Mouse (Mus musculus) limb, embryonic 11.5 days (tissue): ENCODE data around the gene Crls1. TPM values are rescaled to one million over a fixed set of nuclear protein-coding genes. Genes with fewer than 3 reads are reported as not detected.

ENCODE experiments used
- ATAC-seq: fragments of 200-750 bp; cut with Nextera tagmentation; 2 replicates; pipeline ENCODE4 v1.8.0; 2017; ENCODE audit warnings: low read depth; ENCODE audit not compliant: insufficient number of reproducible peaks, low FRiP score, low TSS enrichment
- DNase-seq: peaks from one replicate; pipeline ENCODE4 v3.0.0-alpha.2; 2015; ENCODE audit warnings: low spot score
- H3K27ac ChIP-seq: fragments of 300-500 bp; sonication (generic); replicated peaks from 2 replicates; pipeline ENCODE4 v1.5.1; 2014; ENCODE audit warnings: low read depth, mild to moderate bottlenecking, low read length
- H3K27me3 ChIP-seq: fragments of 300-500 bp; sonication (generic); 2 replicates; pipeline ENCODE4 v1.6.1; 2014; ENCODE audit warnings: mild to moderate bottlenecking, low read length, mixed read lengths; ENCODE audit not compliant: control insufficient read depth, insufficient read depth
- H3K36me3 ChIP-seq: fragments of 300-500 bp; sonication (generic); 2 replicates; pipeline ENCODE4 v1.6.1; 2014; ENCODE audit warnings: mild to moderate bottlenecking, low read length, moderate library complexity, mixed read lengths; ENCODE audit not compliant: control insufficient read depth, insufficient read depth
- H3K4me1 ChIP-seq: fragments of 300-500 bp; sonication (generic); 2 replicates; pipeline ENCODE4 v1.6.1; 2014; ENCODE audit warnings: low read length, mixed read lengths; ENCODE audit not compliant: control insufficient read depth, insufficient read depth
- H3K4me2 ChIP-seq: fragments of 300-500 bp; sonication (generic); 2 replicates; pipeline ENCODE4 v1.6.1; 2014; ENCODE audit warnings: low read depth, mild to moderate bottlenecking, moderate library complexity; ENCODE audit not compliant: severe bottlenecking
- H3K4me3 ChIP-seq: fragments of 300-500 bp; sonication (generic); 2 replicates; pipeline ENCODE4 v1.5.1; 2014; ENCODE audit warnings: low read depth, low read length
- H3K9ac ChIP-seq: fragments of 300-500 bp; sonication (generic); 2 replicates; pipeline ENCODE4 v1.6.1; 2014; ENCODE audit warnings: mild to moderate bottlenecking, low read length
- H3K9me3 ChIP-seq: fragments of 300-500 bp; sonication (generic); 2 replicates; pipeline ENCODE4 v1.6.1; 2016; ENCODE audit warnings: low read length; ENCODE audit not compliant: control insufficient read depth
- WGBS: fragments of 180-500 bp; shearing (Covaris S2); extraction: QIAGEN DNeasy Blood & Tissue Kit; methylation state at CpG from one replicate; pipeline ENCODE4 v1.1.7; 2014; 5-methylcytosine and 5-hydroxymethylcytosine counted together
- polyA plus RNA-seq: library from polyadenylated mRNA; unstranded; fragments of >200 nt; fragmentation: Nextera tagmentation; extraction: Ambion mirVana; gene quantifications from 2 replicates; pipeline ENCODE4 v1.2.1, GENCODE M21; 2014

Gene Crls1
- polyA plus RNA-seq, 1 experiment from 2014 or later, result 25.7 TPM

DNA sequence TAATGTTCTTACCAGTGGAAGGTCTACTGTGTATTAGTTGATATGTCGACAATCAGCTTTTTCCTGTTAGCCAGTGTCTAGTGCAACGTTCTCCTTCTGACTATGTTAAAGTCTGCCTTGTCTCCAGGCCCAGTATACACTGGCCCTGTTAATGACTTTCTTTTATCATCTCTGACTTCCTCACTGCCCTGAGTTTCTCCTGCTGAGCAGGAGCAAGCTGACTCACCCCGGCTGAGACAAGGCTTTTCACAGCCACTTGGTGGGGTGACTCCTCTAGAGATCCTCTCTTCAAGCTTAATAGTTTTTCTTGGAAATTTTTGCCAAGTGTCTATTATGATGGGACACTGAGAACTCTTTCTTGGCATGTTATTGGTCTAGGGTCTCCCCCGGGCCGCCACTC, 9.9 kb downstream of the Crls1 start:
- 82% methylated on average over 5 of the region's 5 CpGs for whole genome bisulfite sequencing
- Histone ChIP-seq H3K4me1 (no peaks in the 10 kb centered on the region), H3K27ac (no peak overlapping the region), H3K4me2 (no peak overlapping the region), H3K9me3 (no peaks in the 10 kb centered on the region), H3K36me3 (no peaks in the 10 kb centered on the region), H3K27me3 (no peaks in the 10 kb centered on the region), H3K9ac (no peak overlapping the region), H3K4me3 (no peak overlapping the region)
- no peak for DNase-seq
- no peak for ATAC-seq

- DNase-seq, result no peak
- no peak for ATAC-seq
These were observed 14.0 kb downstream of the Crls1 start for GRCm38 (mm10) chr2:132860435-132860834.

DNA sequence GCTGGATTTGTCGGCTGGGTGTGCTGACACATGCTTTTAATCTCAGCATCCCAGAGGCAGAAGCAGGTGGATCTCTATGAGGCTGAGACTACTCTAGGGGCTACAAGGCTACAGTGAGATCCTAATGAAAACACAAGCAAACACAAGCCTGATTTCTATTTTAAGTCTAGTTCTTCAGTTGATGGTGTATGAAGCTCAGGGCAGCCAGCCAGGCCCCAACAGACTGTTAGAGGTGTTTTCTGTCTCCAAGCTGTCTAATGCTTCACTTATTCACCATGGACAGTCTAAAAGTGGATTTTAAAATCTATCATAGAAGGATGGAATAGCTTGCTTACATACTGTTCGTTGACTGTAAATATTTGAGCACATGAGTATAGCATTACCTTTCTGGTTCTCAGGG, 15.0 kb downstream of the Crls1 start:
- H3K9ac ChIP-seq, result no peak overlapping the region
- no peak overlapping the region for H3K4me2 ChIP-seq
- no peak overlapping the region for H3K4me3 ChIP-seq
- WGBS, result 86% methylated on average over 2 of the region's 2 CpGs
- H3K36me3 ChIP-seq, result peaks cover 2% of the 10 kb centered on the region
- DNase-seq (no peak), ATAC-seq (no peak)
- H3K27ac ChIP-seq, result no peak overlapping the region
- H3K4me1 ChIP-seq, result no peaks in the 10 kb centered on the region
- H3K27me3 ChIP-seq, result no peaks in the 10 kb centered on the region
- no peaks in the 10 kb centered on the region for H3K9me3 ChIP-seq

More at GRCm38 (mm10) chr2:132860435-132860834, 14.0 kb downstream of the Crls1 start:
- Histone ChIP-seq H3K27me3 (no peaks in the 10 kb centered on the region), H3K36me3 (no peaks in the 10 kb centered on the region; the same call in 1 of the 2 replicates), H3K9me3 (no peaks in the 10 kb centered on the region), H3K27ac (no peak overlapping the region), H3K9ac (no peak overlapping the region), H3K4me1 (no peaks in the 10 kb centered on the region), H3K4me3 (no peak overlapping the region), H3K4me2 (no peak overlapping the region)

DNA sequence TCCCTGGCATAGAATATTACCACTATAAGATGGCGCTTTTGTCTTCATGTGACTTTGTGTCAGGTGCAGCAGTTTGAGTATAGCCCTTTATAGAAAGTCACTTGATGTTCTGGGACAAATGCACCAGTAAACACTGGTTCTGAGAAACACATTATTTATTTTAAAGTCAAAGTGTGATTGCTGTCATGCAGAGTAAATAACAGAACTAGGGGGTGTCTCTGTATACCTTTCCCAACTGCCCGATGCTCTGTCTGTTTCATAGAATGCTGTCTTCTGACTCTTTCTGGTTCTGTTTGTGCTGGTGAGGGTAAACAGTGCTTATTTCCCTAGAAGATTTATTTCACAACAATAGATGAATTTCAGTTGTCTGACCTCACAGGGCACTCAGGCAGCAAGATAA, 16.9 kb downstream of the Crls1 start:
- DNase-seq (no peak), ATAC-seq (no peak)
- Histone ChIP-seq H3K4me1 (no peaks in the 10 kb centered on the region), H3K36me3 (peaks cover 2% of the 10 kb centered on the region), H3K4me3 (no peak overlapping the region), H3K4me2 (no peak overlapping the region), H3K9me3 (no peaks in the 10 kb centered on the region), H3K27me3 (no peaks in the 10 kb centered on the region), H3K27ac (no peak overlapping the region), H3K9ac (no peak overlapping the region)
- WGBS, result 96% methylated on average over 2 of the region's 2 CpGs

- Histone ChIP-seq H3K27me3 (no peaks in the 10 kb centered on the region), H3K36me3 (peaks cover 2% of the 10 kb centered on the region), H3K9me3 (no peaks in the 10 kb centered on the region), H3K4me2 (no peak overlapping the region), H3K4me1 (no peaks in the 10 kb centered on the region), H3K4me3 (no peak overlapping the region), H3K9ac (no peak overlapping the region), H3K27ac (no peak overlapping the region)
- ATAC-seq (no peak), DNase-seq (no peak)
- WGBS, result 77% methylated on average over 5 of the region's 5 CpGs
These were observed 21.1 kb downstream of the Crls1 start for GRCm38 (mm10) chr2:132867521-132867920.

DNA sequence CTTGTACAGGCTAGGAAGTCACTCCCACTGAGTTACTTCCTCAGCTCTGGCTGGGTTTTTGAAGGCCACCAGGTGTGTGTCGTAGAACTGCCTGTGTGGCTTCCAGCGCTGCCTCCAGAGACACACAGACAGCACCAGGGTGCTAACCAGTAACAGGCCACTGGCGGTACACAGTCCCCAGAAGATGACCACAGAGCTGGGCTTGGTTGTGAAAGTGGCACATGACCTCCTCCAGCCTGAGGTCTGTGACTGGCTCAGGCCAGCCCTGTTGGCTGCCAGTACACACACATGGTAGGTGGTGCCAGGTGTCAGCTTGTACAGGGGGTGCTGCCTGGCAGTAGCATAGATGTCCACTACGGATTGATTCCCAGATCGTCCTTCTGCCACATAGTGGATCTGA, 23.2 kb downstream of the Crls1 start:
- Histone ChIP-seq H3K4me2 (no peak overlapping the region), H3K27me3 (no peaks in the 10 kb centered on the region), H3K9ac (no peak overlapping the region), H3K4me3 (no peak overlapping the region), H3K4me1 (no peaks in the 10 kb centered on the region), H3K27ac (no peak overlapping the region), H3K36me3 (peaks cover 2% of the 10 kb centered on the region), H3K9me3 (no peaks in the 10 kb centered on the region)
- 83% methylated on average over 5 of the region's 5 CpGs for WGBS
- ATAC-seq (no peak), DNase-seq (no peak)

GRCm38 (mm10) chr2:132870286-132870685, 23.8 kb downstream of the Crls1 start:
- no peaks in the 10 kb centered on the region for H3K27me3 ChIP-seq
- 83% methylated on average over 4 of the region's 4 CpGs for WGBS
- H3K36me3 ChIP-seq, result peaks cover 2% of the 10 kb centered on the region
- no peaks in the 10 kb centered on the region for H3K4me1 ChIP-seq
- H3K4me3 ChIP-seq, result no peak overlapping the region
- H3K4me2 ChIP-seq, result no peak overlapping the region
- no peak overlapping the region for H3K27ac ChIP-seq
- H3K9ac ChIP-seq, result no peak overlapping the region
- DNase-seq (no peak), ATAC-seq (no peak)
- H3K9me3 ChIP-seq, result no peaks in the 10 kb centered on the region

DNA sequence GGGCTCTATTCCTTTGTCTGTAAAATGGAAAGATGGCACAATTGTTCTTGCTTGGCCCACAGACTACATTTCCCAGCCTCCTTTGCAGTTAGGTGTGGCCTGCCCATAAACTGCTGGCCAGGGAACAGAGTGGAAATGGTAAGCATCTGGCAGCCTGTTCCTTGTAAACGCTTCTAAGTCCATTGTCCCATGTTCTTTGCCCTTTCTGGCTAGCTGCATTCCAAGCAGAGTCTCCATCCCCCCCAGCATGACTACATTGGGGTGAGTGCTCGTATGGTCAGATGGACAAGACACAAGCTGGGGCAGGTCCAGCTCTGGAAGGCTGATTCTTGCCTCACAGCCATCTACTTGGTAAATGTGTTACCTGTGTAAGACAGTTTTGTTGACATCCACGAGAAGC, 25.2 kb downstream of the Crls1 start:
- Histone ChIP-seq H3K4me2 (no peak overlapping the region), H3K36me3 (no peaks in the 10 kb centered on the region), H3K9ac (no peak overlapping the region), H3K27me3 (no peaks in the 10 kb centered on the region), H3K4me1 (no peaks in the 10 kb centered on the region), H3K27ac (no peak overlapping the region), H3K4me3 (no peak overlapping the region), H3K9me3 (no peaks in the 10 kb centered on the region)
- ATAC-seq, result no peak
- WGBS, result 62% methylated on average over 3 of the region's 3 CpGs
- no peak for DNase-seq

DNA sequence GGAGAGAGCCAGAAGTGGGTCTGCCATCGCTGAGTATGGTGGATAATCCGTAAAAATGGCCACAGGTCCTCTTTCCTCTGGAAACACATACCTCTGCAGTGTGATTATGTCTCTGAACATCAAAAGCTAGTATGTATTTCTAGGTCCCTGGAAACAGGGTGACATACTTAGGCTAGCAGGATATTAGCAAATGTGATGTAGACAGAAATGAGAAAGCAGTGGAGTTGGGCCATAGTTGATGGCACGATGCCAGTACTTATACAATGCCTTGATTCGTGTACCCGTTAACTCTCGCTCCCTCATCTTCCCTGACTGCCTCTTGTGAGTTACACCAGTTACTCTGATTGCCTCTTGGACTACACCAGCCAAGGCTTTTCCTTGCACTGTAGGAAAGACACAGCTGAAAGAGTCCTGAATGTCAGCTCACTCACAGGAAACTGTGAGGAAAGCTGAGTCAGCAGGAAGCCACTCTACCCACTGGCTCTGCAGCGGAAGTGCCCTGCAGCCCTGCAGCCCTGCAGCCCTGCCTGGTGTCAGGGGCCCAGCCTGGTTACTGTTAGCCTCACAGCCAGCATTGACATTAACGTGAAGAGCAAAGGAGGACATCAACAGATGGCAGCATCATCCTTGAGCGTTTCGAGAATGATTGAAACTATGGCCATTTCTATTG, 27.3 kb downstream of the Crls1 start:
- Histone ChIP-seq H3K4me1 (no peaks in the 10 kb centered on the region), H3K9ac (no peak overlapping the region), H3K36me3 (no peaks in the 10 kb centered on the region), H3K27ac (no peak overlapping the region), H3K9me3 (no peaks in the 10 kb centered on the region), H3K4me2 (no peak overlapping the region), H3K27me3 (peaks cover 14% of the 10 kb centered on the region), H3K4me3 (no peak overlapping the region)
- ATAC-seq (no peak), DNase-seq (no peak)
- WGBS, result 89% methylated on average over 10 of the region's 10 CpGs
